In the genomic region with DNA sequence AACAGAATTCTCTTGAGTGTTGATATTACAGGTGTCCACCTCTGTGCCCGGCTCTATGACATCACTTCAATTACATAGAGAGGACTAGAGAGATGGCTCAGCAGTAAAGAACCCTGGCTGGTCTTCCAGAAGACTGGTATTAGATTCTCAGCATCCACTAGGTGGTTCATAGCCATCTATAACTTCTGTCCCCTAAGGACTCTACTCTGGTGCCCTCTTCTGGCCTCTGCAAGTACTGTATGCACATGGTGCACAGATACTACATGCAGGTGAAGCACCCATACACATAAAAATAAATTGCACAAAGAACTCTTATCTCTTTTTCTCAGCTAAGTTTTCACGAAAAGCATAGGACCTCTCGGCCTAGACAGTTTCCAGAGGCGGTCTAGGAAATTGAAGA, we compare ENCODE assay signal across 8 mouse cellular contexts. TPM values are rescaled to one million over a fixed set of nuclear protein-coding genes. Genes with fewer than 3 reads are reported as not detected.
DNase-seq lines count a peak whose midpoint lies in the region; ATAC-seq lines count a peak whose summit lies in the region.

No protein-coding gene starts in this region.

- no peak overlapping the region for H3K27ac ChIP-seq in forebrain, embryonic 10.5 days
- H3K27ac ChIP-seq in forebrain, embryonic 12.5 days, result no peak overlapping the region
- no peak overlapping the region for H3K27ac ChIP-seq in liver, embryonic 16.5 days (ENCODE audit: low read length)

- H3K4me1 ChIP-seq in forebrain, embryonic 10.5 days, result no peaks in the 10 kb centered on the region
- peaks cover 3% of the 10 kb centered on the region; the same call in 1 of the 2 replicates for H3K4me1 ChIP-seq in forebrain, embryonic 12.5 days
- H3K4me1 ChIP-seq in liver, embryonic 16.5 days (ENCODE audit: control insufficient read depth, low read depth, low read length), result no peaks in the 10 kb centered on the region

- 95% methylated on average over 4 of the region's 4 CpGs for WGBS in forebrain, embryonic 10.5 days
- WGBS in forebrain, embryonic 12.5 days, result 99% methylated on average over 4 of the region's 4 CpGs
- WGBS in liver, embryonic 16.5 days (ENCODE audit: insufficient replicate concordance), result 69% methylated on average over 4 of the region's 4 CpGs

- no peak overlapping the region for H3K4me2 ChIP-seq in forebrain, embryonic 12.5 days
- H3K4me2 ChIP-seq in liver, embryonic 16.5 days (ENCODE audit: low read depth, low read length), result no peak overlapping the region

- intact Hi-C loops in left cerebral cortex, postnatal 36 days (cut with DNase I), result no loop called here

- no peak overlapping the region for H3K4me3 ChIP-seq in forebrain, embryonic 10.5 days
- H3K4me3 ChIP-seq in forebrain, embryonic 12.5 days (replicated peaks), result no peak overlapping the region
- no peak overlapping the region for H3K4me3 ChIP-seq in liver, embryonic 16.5 days (ENCODE audit: low read depth, low read length)

- no peaks in the 10 kb centered on the region for H3K27me3 ChIP-seq in forebrain, embryonic 10.5 days (ENCODE audit: poor library complexity, severe bottlenecking)
- H3K27me3 ChIP-seq in forebrain, embryonic 12.5 days, result no peaks in the 10 kb centered on the region
- H3K27me3 ChIP-seq in liver, embryonic 16.5 days (ENCODE audit: control insufficient read depth, insufficient read depth, low read depth, low read length), result no peaks in the 10 kb centered on the region

- no peaks in the 10 kb centered on the region for H3K9me3 ChIP-seq in forebrain, embryonic 10.5 days
- H3K9me3 ChIP-seq in forebrain, embryonic 12.5 days, result no peaks in the 10 kb centered on the region
- H3K9me3 ChIP-seq in liver, embryonic 16.5 days (replicated peaks; ENCODE audit: control insufficient read depth, low read length), result no peaks in the 10 kb centered on the region

- H3K36me3 ChIP-seq in forebrain, embryonic 10.5 days (replicated peaks), result peaks cover 73% of the 10 kb centered on the region
- peaks cover 7% of the 10 kb centered on the region for H3K36me3 ChIP-seq in forebrain, embryonic 12.5 days (replicated peaks)
- H3K36me3 ChIP-seq in liver, embryonic 16.5 days (ENCODE audit: control insufficient read depth, insufficient read depth), result peaks cover 7% of the 10 kb centered on the region; the same call in 1 of the 2 replicates

- DNase-seq in forebrain, embryonic 10.5 days (ENCODE audit: extremely low spot score, low spot score), result peak; percentile 21
- peak; percentile 64 for DNase-seq in 3T3-L1 (ENCODE audit: low read depth, low spot score)
- no peak for DNase-seq in right cerebral cortex, adult 18-20 months
- no peak for DNase-seq in left cerebral cortex, postnatal 36 days (ENCODE audit: low spot score in 2 of 2)
- DNase-seq in cerebellum, adult 9-11 months, result no peak

- no peak for ATAC-seq in forebrain, embryonic 12.5 days (ENCODE audit: low FRiP score)
- ATAC-seq in activated CD4-positive, CD25-positive, alpha-beta regulatory T cell, adult 4 months, result peak; percentile 28
- peak; percentile 39; the same call in 1 of the 2 replicates for ATAC-seq in liver, embryonic 16.5 days (ENCODE audit: low read depth)

- H3K9ac ChIP-seq in forebrain, embryonic 12.5 days, result no peak overlapping the region
- H3K9ac ChIP-seq in liver, embryonic 16.5 days (ENCODE audit: low read depth, low read length), result no peak overlapping the region

RNA-seq across cellular contexts. Expression of gene Rad23b, which starts 14.5 kb away (rescaled TPM):
- polyA plus RNA-seq in forebrain, embryonic 10.5 days (2016; fragmentation: Nextera tagmentation; extraction: Ambion mirVana), result 87.5 and 94.6 TPM in 2 replicates
- polyA plus RNA-seq in forebrain, embryonic 12.5 days (2016; fragmentation: Nextera tagmentation; extraction: Ambion mirVana), result 120 and 126 TPM in 2 replicates
- 10 to 100 TPM; 13.6 to 14.1 TPM for polyA plus RNA-seq in activated CD4-positive, CD25-positive, alpha-beta regulatory T cell, adult 4 months (2017; shearing (Covaris generic))
- 30.1 and 31.8 TPM in 2 replicates for polyA plus RNA-seq in liver, embryonic 16.5 days (2015; fragmentation: Nextera tagmentation; extraction: Ambion mirVana)
- total RNA-seq in left cerebral cortex, postnatal 36 days (2021), result 100 to 1,000 TPM; 190 to 197 TPM

Comparison
In these comparisons a context has a peak if more than half of its experiments do, and no peak if none do; other contexts are left out.
1. DNase-seq: peak in forebrain, embryonic 10.5 days (single experiment) and 3T3-L1 (single experiment); none in right cerebral cortex, adult 18-20 months (single experiment), left cerebral cortex, postnatal 36 days (0 of 2) and cerebellum, adult 9-11 months (single experiment).